Mouse (Mus musculus): ENCODE measurements around the gene Ino80. TPM values are rescaled to one million over a fixed set of nuclear protein-coding genes. Genes with fewer than 3 reads are reported as not detected.

Ino80 gene
- polyA plus RNA-seq, 1 experiment from 2014 or later = 3.9 TPM

GRCm38 (mm10) chr2:119500965-119501652, 23.6 kb upstream of the Ino80 start:
- H3K4me1 ChIP-seq (ENCODE audit: insufficient read depth, low read length) = no peaks in the 10 kb centered on the region
- 88% methylated on average over 2 of the region's 2 CpGs for WGBS
- no peaks in the 10 kb centered on the region for H3K36me3 ChIP-seq (ENCODE audit: insufficient read depth, low read length)
- H3K27me3 ChIP-seq (ENCODE audit: insufficient read depth, low read length) = no peaks in the 10 kb centered on the region
- no peak overlapping the region for H3K4me3 ChIP-seq (ENCODE audit: low read length)
- no peak for ATAC-seq (ENCODE audit: low FRiP score, low TSS enrichment)
- no peak overlapping the region for H3K4me2 ChIP-seq (replicated peaks; ENCODE audit: low read depth, low read length)
- H3K9ac ChIP-seq (replicated peaks; ENCODE audit: low read length) = no peak overlapping the region
- no peaks in the 10 kb centered on the region for H3K9me3 ChIP-seq (ENCODE audit: low read length)
- no peak overlapping the region for H3K27ac ChIP-seq (ENCODE audit: low read length)

GRCm38 (mm10) chr2:119498859-119499258, 21.4 kb upstream of the Ino80 start:
- WGBS = 89% methylated on average over 2 of the region's 2 CpGs
- H3K36me3 ChIP-seq (ENCODE audit: insufficient read depth, low read length) = no peaks in the 10 kb centered on the region
- H3K4me2 ChIP-seq (replicated peaks; ENCODE audit: low read depth, low read length) = no peak overlapping the region
- ATAC-seq (ENCODE audit: low FRiP score, low TSS enrichment) = no peak
- H3K9ac ChIP-seq (replicated peaks; ENCODE audit: low read length) = no peak overlapping the region
- H3K27ac ChIP-seq (ENCODE audit: low read length) = no peak overlapping the region
- H3K4me1 ChIP-seq (ENCODE audit: insufficient read depth, low read length) = no peaks in the 10 kb centered on the region
- no peaks in the 10 kb centered on the region for H3K9me3 ChIP-seq (ENCODE audit: low read length)
- no peak overlapping the region for H3K4me3 ChIP-seq (ENCODE audit: low read length)
- no peaks in the 10 kb centered on the region for H3K27me3 ChIP-seq (ENCODE audit: insufficient read depth, low read length)

- H3K4me3 ChIP-seq (ENCODE audit: low read length) = no peak overlapping the region
- no peaks in the 10 kb centered on the region for H3K4me1 ChIP-seq (ENCODE audit: insufficient read depth, low read length)
- 91% methylated on average over 2 of the region's 2 CpGs for WGBS
- no peak for ATAC-seq (ENCODE audit: low FRiP score, low TSS enrichment)
- H3K27ac ChIP-seq (ENCODE audit: low read length) = no peak overlapping the region
- H3K9me3 ChIP-seq (ENCODE audit: low read length) = no peaks in the 10 kb centered on the region
- H3K9ac ChIP-seq (replicated peaks; ENCODE audit: low read length) = no peak overlapping the region
- H3K4me2 ChIP-seq (replicated peaks; ENCODE audit: low read depth, low read length) = no peak overlapping the region
- H3K36me3 ChIP-seq (ENCODE audit: insufficient read depth, low read length) = no peaks in the 10 kb centered on the region
- H3K27me3 ChIP-seq (ENCODE audit: insufficient read depth, low read length) = no peaks in the 10 kb centered on the region
These were observed 18.6 kb upstream of the Ino80 start for GRCm38 (mm10) chr2:119496082-119496481.

GRCm38 (mm10) chr2:119491953-119492352, 14.5 kb upstream of the Ino80 start:
- WGBS = 19% methylated on average over 5 of the region's 5 CpGs
- Histone ChIP-seq H3K27me3 (ENCODE audit: insufficient read depth, low read length) (no peaks in the 10 kb centered on the region), H3K4me1 (ENCODE audit: insufficient read depth, low read length) (no peaks in the 10 kb centered on the region), H3K4me2 (replicated peaks; ENCODE audit: low read depth, low read length) (no peak overlapping the region), H3K9me3 (ENCODE audit: low read length) (no peaks in the 10 kb centered on the region), H3K36me3 (ENCODE audit: insufficient read depth, low read length) (no peaks in the 10 kb centered on the region), H3K9ac (replicated peaks; ENCODE audit: low read length) (no peak overlapping the region), H3K4me3 (ENCODE audit: low read length) (no peak overlapping the region), H3K27ac (ENCODE audit: low read length) (no peak overlapping the region)
- no peak for ATAC-seq (ENCODE audit: low FRiP score, low TSS enrichment)

GRCm38 (mm10) chr2:119486488-119486887, 9.0 kb upstream of the Ino80 start:
- H3K9ac ChIP-seq (replicated peaks; ENCODE audit: low read length) = no peak overlapping the region
- no peak overlapping the region for H3K4me2 ChIP-seq (replicated peaks; ENCODE audit: low read depth, low read length)
- ATAC-seq (ENCODE audit: low FRiP score, low TSS enrichment) = no peak
- H3K27me3 ChIP-seq (ENCODE audit: insufficient read depth, low read length) = no peaks in the 10 kb centered on the region
- H3K4me3 ChIP-seq (ENCODE audit: low read length) = no peak overlapping the region
- peaks cover 4% of the 10 kb centered on the region; the same call in 1 of the 2 replicates for H3K4me1 ChIP-seq (ENCODE audit: insufficient read depth, low read length)
- 12% methylated on average over 4 of the region's 4 CpGs for WGBS
- H3K27ac ChIP-seq (ENCODE audit: low read length) = no peak overlapping the region
- H3K36me3 ChIP-seq (ENCODE audit: insufficient read depth, low read length) = no peaks in the 10 kb centered on the region
- H3K9me3 ChIP-seq (ENCODE audit: low read length) = no peaks in the 10 kb centered on the region

GRCm38 (mm10) chr2:119482307-119482706, 4.8 kb upstream of the Ino80 start:
- no peaks in the 10 kb centered on the region for H3K27me3 ChIP-seq (ENCODE audit: insufficient read depth, low read length)
- no peak for ATAC-seq (ENCODE audit: low FRiP score, low TSS enrichment)
- H3K4me2 ChIP-seq (replicated peaks; ENCODE audit: low read depth, low read length) = no peak overlapping the region
- 69% methylated on average over 1 of the region's 1 CpGs for WGBS
- peak overlapping the region; percentile 73 for H3K27ac ChIP-seq (ENCODE audit: low read length)
- no peak overlapping the region for H3K4me3 ChIP-seq (ENCODE audit: low read length)
- H3K9ac ChIP-seq (replicated peaks; ENCODE audit: low read length) = no peak overlapping the region
- no peaks in the 10 kb centered on the region for H3K9me3 ChIP-seq (ENCODE audit: low read length)
- H3K36me3 ChIP-seq (ENCODE audit: insufficient read depth, low read length) = no peaks in the 10 kb centered on the region
- H3K4me1 ChIP-seq (ENCODE audit: insufficient read depth, low read length) = peaks cover 8% of the 10 kb centered on the region; the same call in 1 of the 2 replicates

- H3K36me3 ChIP-seq (ENCODE audit: insufficient read depth, low read length) = no peaks in the 10 kb centered on the region
- no peaks in the 10 kb centered on the region for H3K27me3 ChIP-seq (ENCODE audit: insufficient read depth, low read length)
- H3K27ac ChIP-seq (ENCODE audit: low read length) = peak overlapping the region; percentile 99
- H3K9me3 ChIP-seq (ENCODE audit: low read length) = no peaks in the 10 kb centered on the region
- peak overlapping the region; percentile 100 for H3K9ac ChIP-seq (replicated peaks; ENCODE audit: low read length)
- H3K4me1 ChIP-seq (ENCODE audit: insufficient read depth, low read length) = peaks cover 25% of the 10 kb centered on the region
- H3K4me2 ChIP-seq (replicated peaks; ENCODE audit: low read depth, low read length) = peak overlapping the region; percentile 71
- whole genome bisulfite sequencing = 13% methylated on average over 9 of the region's 9 CpGs
- ATAC-seq (ENCODE audit: low FRiP score, low TSS enrichment) = no peak
- H3K4me3 ChIP-seq (ENCODE audit: low read length) = peak overlapping the region; percentile 83
These were observed 886 bp upstream of the Ino80 start for GRCm38 (mm10) chr2:119478397-119478749.

GRCm38 (mm10) chr2:119476621-119477391, 681 bp downstream of the Ino80 start:
- peak; percentile 75 for ATAC-seq (ENCODE audit: low FRiP score, low TSS enrichment)
- H3K4me3 ChIP-seq (ENCODE audit: low read length) = peak overlapping the region; percentile 83
- H3K4me1 ChIP-seq (ENCODE audit: insufficient read depth, low read length) = peaks cover 21% of the 10 kb centered on the region
- no peaks in the 10 kb centered on the region for H3K27me3 ChIP-seq (ENCODE audit: insufficient read depth, low read length)
- peak overlapping the region; percentile 99 for H3K27ac ChIP-seq (ENCODE audit: low read length)
- no peaks in the 10 kb centered on the region for H3K9me3 ChIP-seq (ENCODE audit: low read length)
- WGBS = under 1% methylated on average over 42 of the region's 44 CpGs
- H3K9ac ChIP-seq (replicated peaks; ENCODE audit: low read length) = peak overlapping the region; percentile 100
- peak overlapping the region; percentile 76 for H3K4me2 ChIP-seq (replicated peaks; ENCODE audit: low read depth, low read length)
- peaks cover 4% of the 10 kb centered on the region; the same call in 1 of the 2 replicates for H3K36me3 ChIP-seq (ENCODE audit: insufficient read depth, low read length)

- Histone ChIP-seq H3K4me2 (replicated peaks; ENCODE audit: low read depth, low read length) (peak overlapping the region; percentile 76), H3K9ac (replicated peaks; ENCODE audit: low read length) (peak overlapping the region; percentile 100), H3K9me3 (ENCODE audit: low read length) (no peaks in the 10 kb centered on the region), H3K4me3 (ENCODE audit: low read length) (peak overlapping the region; percentile 83), H3K4me1 (ENCODE audit: insufficient read depth, low read length) (peaks cover 21% of the 10 kb centered on the region), H3K36me3 (ENCODE audit: insufficient read depth, low read length) (peaks cover 6% of the 10 kb centered on the region; the same call in 1 of the 2 replicates), H3K27ac (ENCODE audit: low read length) (peak overlapping the region; percentile 99; the same call in 1 of the 2 replicates), H3K27me3 (ENCODE audit: insufficient read depth, low read length) (no peaks in the 10 kb centered on the region)
- ATAC-seq (ENCODE audit: low FRiP score, low TSS enrichment) = no peak
- 12% methylated on average over 7 of the region's 7 CpGs for WGBS
These were observed 1.3 kb downstream of the Ino80 start for GRCm38 (mm10) chr2:119476166-119476565.

- Histone ChIP-seq H3K4me3 (ENCODE audit: low read length) (no peak overlapping the region), H3K4me1 (ENCODE audit: insufficient read depth, low read length) (peaks cover 6% of the 10 kb centered on the region; the same call in 1 of the 2 replicates), H3K27me3 (ENCODE audit: insufficient read depth, low read length) (no peaks in the 10 kb centered on the region), H3K36me3 (ENCODE audit: insufficient read depth, low read length) (peaks cover 3% of the 10 kb centered on the region; the same call in 1 of the 2 replicates), H3K27ac (ENCODE audit: low read length) (no peak overlapping the region), H3K9ac (replicated peaks; ENCODE audit: low read length) (no peak overlapping the region), H3K9me3 (ENCODE audit: low read length) (no peaks in the 10 kb centered on the region), H3K4me2 (replicated peaks; ENCODE audit: low read depth, low read length) (no peak overlapping the region)
- no peak for ATAC-seq (ENCODE audit: low FRiP score, low TSS enrichment)
- WGBS = 65% methylated on average over 4 of the region's 4 CpGs
These were observed 13.5 kb downstream of the Ino80 start for GRCm38 (mm10) chr2:119463945-119464344.
